Mouse (Mus musculus) Patski (cell line): ENCODE measurements around the gene Syvn1. TPM values are rescaled to one million over a fixed set of nuclear protein-coding genes. Genes with fewer than 3 reads are reported as not detected.

Experiments used
- ATAC-seq: fragments of 100-300 bp; one replicate; pipeline ENCODE4 v1.8.0; 2021
- CTCF ChIA-PET: fragments of 350-600 bp; sonication (Branson Sonifier 250); formaldehyde crosslinking; loops from one replicate; lab custom pipeline; 2022; ENCODE audit warnings: inconsistent platforms; lab: Charles Lee
- POLR2A ChIA-PET: fragments of 350-600 bp; sonication (Branson Sonifier 250); formaldehyde crosslinking; loops from one replicate; lab custom pipeline; 2022; ENCODE audit warnings: antibody characterized with exemption, inconsistent platforms; lab: Charles Lee
- DNase-seq: peaks from one replicate; pipeline ENCODE4 v3.0.0-alpha.2; 2011; ENCODE audit warnings: low read depth, low spot score
- H3K27me3 ChIP-seq: fragments of 371-371 bp; one replicate; pipeline ENCODE4 v1.5.1; 2021
- CTCF ChIP-seq: fragments of 100-300 bp; IDR thresholded peaks from one replicate; pipeline ENCODE4 v1.5.1; 2021
- in situ Hi-C: fragments of 300-500 bp; cut with MboI; formaldehyde crosslinking; loops from 3 replicates; pipeline ENCODE4 v1.11.1; 2018; ENCODE audit warnings: low pct_unique_long_range_greater_than_20kb, mixed read lengths
- polyA plus RNA-seq: library from polyadenylated mRNA; unstranded; gene quantifications from one replicate; pipeline ENCODE4 v1.2.3, GENCODE M21; 2021

The Syvn1 gene
- polyA plus RNA-seq, 1 experiment from 2014 or later = 55.2 TPM

GRCm38 (mm10) chr19:6082156-6082555 lies 35.8 kb downstream of the Syvn1 start, which contains the start of gene Gm28374:
Gene Gm28374, minus strand, starts transcription at chr19:6082256.
- ChIA-PET CTCF (no interaction called here), POLR2A (no interaction called here)
- H3K27me3 ChIP-seq = no peaks in the 10 kb centered on the region
- no peak for DNase-seq
- no peak for TF ChIP-seq CTCF
- in situ Hi-C loops = no loop called here
- ATAC-seq = no peak

GRCm38 (mm10) chr19:6084478-6085248 lies 38.3 kb downstream of the Syvn1 start, which contains the start of the genes Zfpl1 and Cdca5:
Gene Zfpl1, minus strand, starts transcription at chr19:6084956.
Gene Cdca5, plus strand, starts transcription at chr19:6084983.
- peak; percentile 83 for DNase-seq
- in situ Hi-C loops = no loop called here
- POLR2A ChIA-PET = interaction anchor here (0.7 kb wide), 1 partner anchor 28 kb away, joined by 3 read pairs; no protein-coding TSS in a partner anchor
- no peak for TF ChIP-seq CTCF
- peak; percentile 44 for ATAC-seq
- CTCF ChIA-PET = interaction anchor here (1.5 kb wide), 1 partner anchor 18 kb away, joined by 5 read pairs; no protein-coding TSS in a partner anchor
- no peaks in the 10 kb centered on the region for H3K27me3 ChIP-seq

- ChIA-PET CTCF (interaction anchor here (1.5 kb wide), 1 partner anchor 18 kb away, joined by 5 read pairs; no protein-coding TSS in a partner anchor), POLR2A (no interaction called here)
- no peak for TF ChIP-seq CTCF
- H3K27me3 ChIP-seq = no peaks in the 10 kb centered on the region
- peak; percentile 68 for ATAC-seq
- peak; percentile 20 for DNase-seq
- in situ Hi-C loops = no loop called here
Observed at GRCm38 (mm10) chr19:6085417-6085879, 39.1 kb downstream of the Syvn1 start.

- POLR2A ChIA-PET = interaction anchor here (0.9 kb wide), 1 partner anchor 30 kb away, joined by 3 read pairs; no protein-coding TSS in a partner anchor
- ATAC-seq (no peak), DNase-seq (no peak)
- no peak for TF ChIP-seq CTCF
- H3K27me3 ChIP-seq = no peaks in the 10 kb centered on the region
- in situ Hi-C loops = no loop called here
- CTCF ChIA-PET = no interaction called here
Observed at GRCm38 (mm10) chr19:6088841-6089240, 42.5 kb downstream of the Syvn1 start.

GRCm38 (mm10) chr19:6094119-6094518 lies 47.7 kb downstream of the Syvn1 start, which contains the start of gene AC131692.1:
Gene AC131692.1, plus strand, starts transcription at chr19:6094419.
- CTCF ChIA-PET = no interaction called here
- ATAC-seq (no peak), DNase-seq (no peak)
- H3K27me3 ChIP-seq = no peaks in the 10 kb centered on the region
- TF ChIP-seq CTCF = no peak
- POLR2A ChIA-PET = no interaction called here
- in situ Hi-C loops = no loop called here

- no peak for TF ChIP-seq CTCF
- H3K27me3 ChIP-seq = no peaks in the 10 kb centered on the region
- ATAC-seq = no peak
- no peak for DNase-seq
- ChIA-PET POLR2A (interaction anchor here (0.7 kb wide), 1 partner anchor 37 kb away, joined by 3 read pairs; no protein-coding TSS in a partner anchor), CTCF (no interaction called here)
- in situ Hi-C loops = no loop called here
Observed at GRCm38 (mm10) chr19:6097847-6098246, 51.5 kb downstream of the Syvn1 start.

GRCm38 (mm10) chr19:6101186-6101585 lies 54.8 kb downstream of the Syvn1 start:
- in situ Hi-C loops = no loop called here
- no peak for DNase-seq
- no peak for TF ChIP-seq CTCF
- H3K27me3 ChIP-seq = no peaks in the 10 kb centered on the region
- no peak for ATAC-seq
- CTCF ChIA-PET = no interaction called here
- POLR2A ChIA-PET = no interaction called here

- no peak for DNase-seq
- in situ Hi-C loops = no loop called here
Observed at GRCm38 (mm10) chr19:6102169-6102853, 55.9 kb downstream of the Syvn1 start.

More at GRCm38 (mm10) chr19:6102169-6102853, 55.9 kb downstream of the Syvn1 start:
- ATAC-seq = no peak
- ChIA-PET CTCF (interaction anchor here (1.1 to 1.3 kb wide), 2 partner anchors 11 to 127 kb away, joined by 3 to 4 read pairs; no protein-coding TSS in a partner anchor), POLR2A (no interaction called here)
- no peak for TF ChIP-seq CTCF
- H3K27me3 ChIP-seq = no peaks in the 10 kb centered on the region

Other genes with a start within 250 kb of the Syvn1 start
- gene Frmd8, start 171.3 kb upstream of the Syvn1 start, polyA plus RNA-seq = 30.4 TPM
- 7.1 TPM for gene Slc25a45, start 168.8 kb upstream of the Syvn1 start, polyA plus RNA-seq
- gene Tigd3, start 152.4 kb upstream of the Syvn1 start, polyA plus RNA-seq = 1.2 TPM
- gene Dpf2, start 133.6 kb upstream of the Syvn1 start, polyA plus RNA-seq = 94.5 TPM
- gene Cdc42ep2, start 121.8 kb upstream of the Syvn1 start, polyA plus RNA-seq = 6.5 TPM
- gene Pola2, start 82.4 kb upstream of the Syvn1 start, polyA plus RNA-seq = 24.0 TPM
- not detected for gene Slc22a20, start 60.4 kb upstream of the Syvn1 start, polyA plus RNA-seq
- 70.4 TPM for gene Capn1, start 30.7 kb upstream of the Syvn1 start, polyA plus RNA-seq
- gene Mrpl49, start 11.2 kb downstream of the Syvn1 start, polyA plus RNA-seq = 68.9 TPM
- 1,123 TPM for gene Fau, start 11.3 kb downstream of the Syvn1 start, polyA plus RNA-seq
- 38.3 TPM for gene Znhit2, start 14.6 kb downstream of the Syvn1 start, polyA plus RNA-seq
- gene Tm7sf2, start 21.8 kb downstream of the Syvn1 start, polyA plus RNA-seq = 21.5 TPM
- 63.3 TPM for gene Vps51, start 30.7 kb downstream of the Syvn1 start, polyA plus RNA-seq
- 0.15 TPM for gene Tmem262, start 33.5 kb downstream of the Syvn1 start, polyA plus RNA-seq
- 0.83 TPM for gene Gm28374, start 35.7 kb downstream of the Syvn1 start, polyA plus RNA-seq
- 59.4 TPM for gene Zfpl1, start 38.4 kb downstream of the Syvn1 start, polyA plus RNA-seq
- 16.4 TPM for gene Cdca5, start 38.4 kb downstream of the Syvn1 start, polyA plus RNA-seq
- 0.33 TPM for gene AC131692.1, start 47.8 kb downstream of the Syvn1 start, polyA plus RNA-seq
- 0.54 TPM for gene Naaladl1, start 59.2 kb downstream of the Syvn1 start, polyA plus RNA-seq
- 17.0 TPM for gene Sac3d1, start 72.1 kb downstream of the Syvn1 start, polyA plus RNA-seq
- 40.4 TPM for gene Snx15, start 81.7 kb downstream of the Syvn1 start, polyA plus RNA-seq
- 0.08 TPM for gene Batf2, start 94.4 kb downstream of the Syvn1 start, polyA plus RNA-seq
- 122 TPM for gene Arl2, start 95.0 kb downstream of the Syvn1 start, polyA plus RNA-seq
- gene Majin, start 137.8 kb downstream of the Syvn1 start, polyA plus RNA-seq = not detected
- 0.26 TPM for gene Gpha2, start 179.8 kb downstream of the Syvn1 start, polyA plus RNA-seq
- gene Ppp2r5b, start 189.3 kb downstream of the Syvn1 start, polyA plus RNA-seq = 172 TPM
- 32.5 TPM for gene Atg2a, start 195.1 kb downstream of the Syvn1 start, polyA plus RNA-seq
- 88.7 TPM for gene Ehd1, start 230.1 kb downstream of the Syvn1 start, polyA plus RNA-seq